Mouse (Mus musculus) layer of hippocampus, adult 2 months (tissue): Measurements from ENCODE around the gene Slc35b1. TPM values are rescaled to one million over a fixed set of nuclear protein-coding genes. Genes with fewer than 3 reads are reported as not detected.
A peak's percentile ranks its signal among the peaks of the same experiment; 100 is the strongest.

ENCODE experiments used
- DNase-seq, 2 experiments: peaks; one replicate each; pipeline ENCODE4 v3.0.0; 2022; ENCODE audit warnings: low spot score in 2 of 2
- H3K27ac ChIP-seq: fragments of 200-600 bp; 2 replicates; pipeline ENCODE4 v1.8.1; 2022
- H3K4me3 ChIP-seq: fragments of 200-600 bp; 2 replicates; pipeline ENCODE4 v1.8.1; 2022; ENCODE audit warnings: mild to moderate bottlenecking
- CTCF ChIP-seq: fragments of 200-600 bp; conservative IDR thresholded peaks from 2 replicates; pipeline ENCODE4 v1.8.1; 2022; ENCODE audit warnings: antibody characterized with exemption, mild to moderate bottlenecking, moderate library complexity
- total RNA-seq, 2 experiments: library from RNA; stranded (reverse); gene quantifications; 2 replicates each; pipeline ENCODE4 v1.2.3; 2021

The Slc35b1 gene
- total RNA-seq, 2 experiments from 2014 or later, result 64.4 to 69.2 TPM

DNA sequence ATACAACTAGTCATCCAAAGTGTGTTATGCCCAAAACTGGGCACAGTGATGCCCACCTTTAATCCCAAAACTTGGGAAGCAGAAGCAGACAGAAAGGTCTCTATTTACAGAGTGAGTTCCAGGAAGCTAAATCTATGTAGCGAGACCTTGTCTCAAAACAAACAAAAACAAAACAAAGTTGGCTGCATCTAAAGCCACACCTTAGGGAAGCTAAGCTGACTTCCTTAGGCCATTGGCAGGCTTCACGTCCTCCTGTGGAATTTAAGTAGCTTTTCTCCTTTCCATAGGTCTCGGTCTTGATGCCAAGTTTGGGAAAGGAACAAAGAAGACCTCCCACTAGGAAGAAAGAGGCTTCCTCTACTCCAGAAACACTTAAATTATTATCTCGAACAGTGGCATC is 6.7 kb downstream of the Slc35b1 start:
- H3K27ac ChIP-seq, result peak overlapping the region; percentile 85
- H3K4me3 ChIP-seq, result no peak overlapping the region
- no peak for TF ChIP-seq CTCF
- no peak for DNase-seq

DNA sequence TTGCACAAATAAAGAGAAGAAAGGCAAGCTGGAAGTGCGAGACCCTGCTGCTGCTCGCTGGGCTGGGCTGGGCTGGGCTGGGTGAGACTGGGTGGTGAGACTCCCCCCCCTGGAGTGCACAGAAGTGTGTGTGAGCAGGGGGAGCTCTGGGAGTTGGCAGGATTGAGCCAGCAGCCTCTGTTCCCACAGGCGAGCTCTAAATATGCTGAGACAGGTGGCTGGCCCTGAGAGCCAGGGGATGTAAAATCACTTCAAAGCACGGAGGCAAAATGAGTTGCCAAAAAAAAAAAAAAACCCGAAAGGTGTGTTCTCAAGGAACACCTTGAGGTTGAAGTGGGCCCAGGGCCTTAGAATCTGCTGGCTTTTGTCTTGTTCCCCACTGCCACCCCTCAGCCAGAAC is 7.3 kb downstream of the Slc35b1 start:
- TF ChIP-seq CTCF, result no peak
- peak overlapping the region; percentile 85 for H3K27ac ChIP-seq
- no peak overlapping the region for H3K4me3 ChIP-seq
- DNase-seq, result peak; percentile 53 to 62

DNA sequence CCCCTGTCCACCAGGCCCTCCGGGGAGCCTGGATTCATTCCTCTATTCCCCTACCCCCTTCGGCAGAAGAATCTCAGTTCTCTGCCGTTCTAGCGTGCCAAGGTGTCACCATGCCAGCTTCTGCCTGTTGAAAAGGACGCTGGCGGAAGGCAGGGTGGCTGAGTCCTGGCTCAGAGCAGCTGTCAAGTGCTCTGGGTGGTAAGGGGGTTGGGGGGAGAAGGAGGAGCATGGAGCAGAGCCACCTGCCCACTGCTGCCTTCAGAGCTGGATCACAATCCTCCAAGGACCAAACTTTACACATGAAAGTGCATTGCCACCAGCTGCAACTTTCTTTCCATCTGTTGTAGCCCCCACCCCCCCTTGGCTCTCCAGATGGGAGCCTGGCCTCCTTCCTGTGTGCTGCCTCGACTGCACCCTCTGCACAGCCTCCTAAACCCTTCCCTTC is 7.8 kb downstream of the Slc35b1 start:
- no peak for TF ChIP-seq CTCF
- Histone ChIP-seq H3K27ac (peak overlapping the region; percentile 85), H3K4me3 (no peak overlapping the region)
- peak; percentile 63 for DNase-seq

DNA sequence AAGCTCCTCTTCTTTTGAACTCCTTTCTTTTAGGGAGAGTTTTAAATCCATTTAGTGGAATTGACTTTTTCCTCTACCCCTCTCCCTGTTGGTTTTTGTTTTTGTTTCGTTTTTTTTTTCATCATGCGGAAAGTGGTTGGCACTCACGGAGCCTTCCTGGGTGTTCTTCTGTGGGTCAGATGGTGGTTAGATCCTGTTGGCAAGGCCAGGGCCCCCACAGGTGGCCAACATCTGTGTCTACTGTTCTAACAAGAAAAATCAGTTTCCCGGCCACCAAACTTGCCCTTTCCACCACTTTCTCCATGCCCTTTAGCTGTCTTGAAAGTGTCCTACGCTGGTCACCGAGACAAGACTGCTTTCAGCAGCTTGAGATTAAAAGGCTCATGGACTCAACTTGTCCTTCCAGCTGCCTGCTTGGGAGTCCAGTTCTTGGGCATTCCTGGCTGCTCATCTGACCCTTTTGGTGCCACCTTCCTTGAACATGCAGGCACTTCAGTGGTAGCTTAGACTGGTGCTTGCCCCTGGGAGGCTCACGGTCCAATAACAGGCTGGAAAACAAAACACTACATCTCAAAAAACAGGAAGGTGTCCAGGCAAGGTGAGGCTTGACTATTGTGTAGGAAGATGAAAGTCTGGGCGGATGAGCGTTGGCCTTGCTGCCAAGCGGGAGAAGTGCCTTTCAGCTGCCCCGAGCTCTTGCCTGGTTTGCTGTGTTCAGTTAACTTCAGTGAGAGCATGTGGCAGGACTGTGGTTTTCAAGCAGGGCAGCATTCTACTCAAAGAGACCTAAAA is 8.4 kb downstream of the Slc35b1 start:
- H3K4me3 ChIP-seq, result no peak overlapping the region
- peak overlapping the region; percentile 85 for H3K27ac ChIP-seq
- TF ChIP-seq CTCF, result no peak
- DNase-seq, result no peak

DNA sequence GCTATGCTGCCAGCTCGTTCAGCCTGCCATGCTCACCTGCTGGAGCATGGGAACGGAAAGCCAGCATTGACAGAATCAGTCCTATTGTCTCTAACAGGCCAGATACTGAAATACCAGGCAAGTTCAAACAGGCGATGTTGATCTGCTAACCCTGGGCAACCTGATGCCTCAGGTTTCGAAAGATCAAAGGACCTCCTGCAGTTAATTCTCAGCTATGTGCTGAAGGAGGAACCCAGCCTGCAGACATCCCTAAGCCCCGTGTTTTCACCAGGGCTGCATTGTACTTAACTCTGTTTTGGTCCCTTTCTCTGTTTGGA is 9.0 kb downstream of the Slc35b1 start:
- no peak overlapping the region for H3K4me3 ChIP-seq
- no peak for TF ChIP-seq CTCF
- no peak for DNase-seq
- peak overlapping the region; percentile 85 for H3K27ac ChIP-seq

DNA sequence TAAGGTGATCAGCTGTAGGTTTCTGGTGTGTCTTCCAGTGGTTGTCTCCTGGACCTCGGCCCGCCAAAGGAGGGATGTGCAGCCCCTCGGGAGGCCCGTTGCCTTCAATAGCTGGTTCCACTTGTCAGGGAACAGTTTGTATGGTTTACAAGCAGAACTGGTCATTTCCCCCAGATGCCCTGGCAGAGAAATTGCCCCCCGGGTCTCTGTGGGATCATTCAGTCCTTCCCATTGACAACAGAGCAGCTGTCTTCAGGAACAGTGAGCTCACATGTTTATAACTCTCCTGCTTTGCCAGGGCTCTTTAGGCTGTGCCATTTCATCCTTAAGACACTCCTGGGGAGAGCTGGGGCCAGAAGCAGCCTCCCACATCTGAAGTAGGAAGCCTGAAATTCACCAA is 9.6 kb downstream of the Slc35b1 start:
- peak overlapping the region; percentile 85 for H3K27ac ChIP-seq
- no peak overlapping the region for H3K4me3 ChIP-seq
- no peak for DNase-seq
- no peak for TF ChIP-seq CTCF

DNA sequence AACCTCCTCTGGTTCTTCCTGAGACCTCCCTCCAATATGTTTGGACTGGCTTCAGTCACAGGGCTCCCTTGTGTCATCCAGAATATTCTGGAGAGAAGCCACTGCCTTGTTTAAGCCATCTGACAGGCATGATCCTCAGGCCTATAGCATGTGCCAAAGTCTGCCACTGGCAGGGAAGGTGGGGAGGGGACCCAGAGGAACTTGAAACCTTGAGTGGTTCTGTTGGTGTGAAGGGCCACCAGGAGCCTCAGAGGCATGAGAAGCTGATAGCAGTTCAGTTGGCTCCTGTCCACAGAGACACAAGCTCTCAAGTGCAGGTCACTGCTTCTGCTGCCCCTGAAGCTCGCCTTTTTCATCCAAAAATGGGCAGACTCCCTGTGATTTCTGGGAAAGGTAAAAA is 12.1 kb downstream of the Slc35b1 start:
- H3K27ac ChIP-seq, result no peak overlapping the region
- no peak overlapping the region for H3K4me3 ChIP-seq
- no peak for TF ChIP-seq CTCF
- DNase-seq, result no peak

DNA sequence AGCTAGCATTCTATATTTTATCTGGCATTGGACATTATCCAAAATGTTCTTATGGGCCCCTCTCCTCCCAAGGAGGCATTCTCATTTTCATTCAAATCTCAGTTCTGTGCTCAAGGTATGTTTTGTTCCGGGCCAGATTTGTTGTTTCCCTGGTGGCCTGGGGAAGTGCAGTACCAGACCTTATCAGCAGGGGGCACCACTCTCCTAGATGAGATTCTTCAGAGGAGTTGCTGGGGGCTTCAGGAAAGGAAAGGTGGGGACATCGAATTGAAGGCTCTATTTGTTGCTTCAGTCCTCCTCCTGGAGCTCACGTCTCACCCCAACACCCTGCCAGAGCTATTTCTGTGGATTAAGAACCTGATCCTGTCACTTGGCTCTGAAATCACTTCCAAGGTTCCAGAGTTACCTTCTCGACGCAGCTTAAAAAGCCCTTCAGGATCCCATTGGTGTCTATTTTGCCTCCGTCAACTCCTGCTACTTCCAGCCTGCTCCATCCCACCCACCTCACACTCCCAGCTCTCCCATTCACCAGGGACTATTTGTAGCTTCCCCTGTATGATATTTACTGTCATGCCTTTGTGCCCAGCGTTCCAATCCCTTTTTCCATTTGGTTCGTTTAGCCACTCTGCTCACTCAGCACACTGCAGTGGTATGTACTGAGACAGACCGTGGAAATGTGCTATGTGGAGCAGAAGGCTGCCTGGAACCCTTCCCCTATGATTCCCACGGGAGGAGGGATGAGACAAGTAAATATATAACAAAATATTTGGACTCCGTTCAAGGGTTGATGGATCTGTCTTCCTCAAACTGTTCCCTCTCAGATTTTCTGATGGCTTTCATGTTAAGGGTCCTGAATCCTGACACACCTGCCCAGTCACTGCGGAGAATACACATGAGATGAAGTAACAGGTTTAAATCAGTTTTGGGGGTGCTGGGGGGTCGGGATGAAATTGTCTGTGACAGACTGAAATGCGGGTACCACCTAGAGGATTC is 13.6 kb downstream of the Slc35b1 start:
- Histone ChIP-seq H3K27ac (no peak overlapping the region), H3K4me3 (no peak overlapping the region)
- peak; percentile 47 to 82 for DNase-seq
- TF ChIP-seq CTCF, result peak; percentile 100

DNA sequence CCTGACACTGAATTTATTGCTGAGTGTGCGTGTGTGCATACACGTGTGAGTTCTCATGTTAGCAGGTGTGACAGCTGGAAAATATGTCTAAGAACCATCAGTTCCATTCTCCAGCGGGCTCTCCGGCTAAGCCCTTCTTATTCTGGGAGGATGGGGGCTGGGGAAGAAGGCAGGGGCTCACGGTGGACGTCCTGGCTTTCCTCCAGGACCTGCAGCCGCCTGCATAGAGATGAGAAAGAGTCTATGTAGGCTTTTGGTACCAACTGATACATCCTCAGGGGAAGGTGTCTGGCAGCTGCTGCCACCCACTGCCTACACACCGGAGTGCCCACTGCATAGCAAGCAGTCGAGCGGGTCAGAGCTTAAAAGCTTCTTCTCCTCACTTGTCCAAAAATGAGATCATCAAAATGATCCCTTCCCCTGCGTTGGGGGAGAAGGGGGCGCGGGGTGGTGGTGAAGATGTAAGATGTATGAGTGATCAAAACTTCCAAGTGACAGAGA is 15.1 kb downstream of the Slc35b1 start:
- no peak for DNase-seq
- Histone ChIP-seq H3K4me3 (no peak overlapping the region), H3K27ac (no peak overlapping the region)
- TF ChIP-seq CTCF, result no peak

DNA sequence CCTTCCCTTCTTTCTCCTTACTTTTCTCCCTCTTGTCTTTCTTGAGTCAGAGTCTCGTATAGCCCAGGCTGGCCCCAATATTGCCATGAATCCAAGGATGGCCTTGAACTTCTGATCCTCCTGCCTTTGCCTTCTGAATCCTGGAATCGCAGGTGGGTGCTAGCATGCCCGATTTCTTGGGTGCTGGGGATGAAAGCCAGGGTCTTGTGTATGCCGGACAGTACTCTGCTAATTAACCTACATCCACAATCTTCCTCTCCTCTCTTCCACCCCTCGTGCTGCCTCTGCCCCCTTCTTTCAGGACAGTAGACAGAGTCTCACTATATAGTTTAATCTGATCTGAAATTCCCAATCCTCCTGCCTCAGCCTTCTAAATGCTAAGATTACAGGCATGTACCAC is 17.1 kb downstream of the Slc35b1 start:
- no peak for TF ChIP-seq CTCF
- H3K27ac ChIP-seq, result no peak overlapping the region
- no peak overlapping the region for H3K4me3 ChIP-seq
- no peak for DNase-seq

DNA sequence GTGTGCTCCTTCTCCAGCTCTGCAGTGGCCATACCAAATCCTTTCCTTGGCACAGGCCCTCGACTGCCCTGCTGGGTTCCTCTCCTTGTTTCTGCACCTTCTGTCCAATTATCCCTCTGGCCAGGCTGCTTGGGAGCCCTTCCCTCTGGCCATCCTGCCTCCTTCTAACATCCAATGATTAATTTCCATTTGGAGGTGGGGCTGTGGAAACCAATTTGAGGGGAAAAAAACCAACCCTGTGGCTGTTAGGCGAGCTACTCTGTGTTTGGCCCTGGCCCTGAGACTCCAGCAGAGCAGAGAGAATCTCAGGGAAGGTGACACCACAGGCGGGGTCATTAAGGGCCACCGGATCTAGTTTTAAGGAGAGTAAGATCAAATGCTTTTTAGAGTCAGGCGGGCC is 17.7 kb downstream of the Slc35b1 start:
- no peak for TF ChIP-seq CTCF
- no peak for DNase-seq
- Histone ChIP-seq H3K4me3 (no peak overlapping the region), H3K27ac (peak overlapping the region; percentile 43; the same call in 1 of the 2 replicates)

DNA sequence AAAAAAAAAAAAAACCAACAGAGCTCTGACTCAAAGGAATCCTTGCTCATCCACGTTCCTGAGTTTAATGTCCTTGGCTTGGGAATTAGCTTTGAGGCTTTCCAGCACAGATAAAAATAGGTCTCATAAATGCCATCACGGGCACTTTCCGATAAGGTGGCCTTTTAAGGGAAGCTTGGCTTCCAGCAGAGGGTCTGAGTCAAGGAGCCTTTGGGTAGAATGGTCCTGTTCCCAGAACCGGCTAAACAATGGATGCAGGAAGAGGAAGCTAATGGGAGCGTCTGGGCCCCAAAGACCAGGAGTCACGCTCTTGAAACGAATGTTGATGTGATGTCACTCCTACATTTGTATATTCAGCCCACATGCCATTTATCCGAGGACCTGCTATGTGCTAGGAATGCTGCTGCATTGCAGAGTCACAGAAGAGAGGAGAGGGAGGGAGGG is 18.2 kb downstream of the Slc35b1 start:
- H3K4me3 ChIP-seq, result no peak overlapping the region

More for the DNA sequence above, 18.2 kb downstream of the Slc35b1 start:
- H3K27ac ChIP-seq, result peak overlapping the region; percentile 43; the same call in 1 of the 2 replicates
- no peak for DNase-seq
- no peak for TF ChIP-seq CTCF
